ENCODE assay signal across 8 mouse cellular contexts in the genomic region with DNA sequence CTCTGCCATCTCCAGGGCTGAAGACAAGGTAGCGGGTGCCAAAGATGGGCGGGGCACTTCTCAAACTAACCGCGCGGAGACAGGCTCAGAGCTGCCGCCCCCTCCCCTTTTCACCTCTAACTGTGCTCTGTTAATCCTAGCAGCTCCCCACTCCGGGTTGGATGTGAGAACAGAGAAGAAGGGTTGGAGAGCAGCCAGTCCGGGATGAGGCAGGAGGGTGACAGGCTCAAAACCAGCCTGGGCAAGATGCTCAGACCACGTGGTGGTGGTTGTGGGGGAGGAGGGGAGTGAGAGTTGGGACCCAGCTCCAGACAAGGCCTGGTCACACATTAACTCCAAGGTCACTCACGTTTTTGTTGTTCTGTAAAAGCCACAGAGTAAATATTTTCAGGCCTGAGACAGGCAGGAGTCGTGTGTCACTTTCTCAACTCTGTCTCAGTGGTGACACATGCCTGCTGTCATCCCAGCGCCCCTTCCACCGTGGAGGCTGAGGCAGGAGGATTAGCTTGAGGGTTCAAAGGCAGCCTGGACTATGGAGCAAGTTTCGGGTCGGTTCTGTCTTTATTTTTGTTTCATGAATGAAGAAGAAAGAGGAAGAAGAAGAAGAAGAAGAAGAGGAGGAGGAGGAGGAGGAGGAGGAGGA. TPM values are rescaled to one million over a fixed set of nuclear protein-coding genes. Genes with fewer than 3 reads are reported as not detected.
DNase-seq lines count a peak whose midpoint lies in the region; ATAC-seq and TF ChIP-seq lines count a peak whose summit lies in the region.

No protein-coding gene starts in this region.

- no peaks in the 10 kb centered on the region for H3K9me3 ChIP-seq in liver, embryonic 13.5 days (replicated peaks)

- WGBS in spleen, adult 2 months: 21% methylated on average over 15 of the region's 15 CpGs
- WGBS in liver, embryonic 13.5 days (ENCODE audit: insufficient replicate concordance): 14% methylated on average over 15 of the region's 15 CpGs

- no peak overlapping the region for H3K9ac ChIP-seq in liver, embryonic 13.5 days

- H3K36me3 ChIP-seq in spleen, adult 2 months (ENCODE audit: control insufficient read depth, insufficient read depth, low read length): no peaks in the 10 kb centered on the region
- H3K36me3 ChIP-seq in liver, embryonic 13.5 days: no peaks in the 10 kb centered on the region

- H3K4me3 ChIP-seq in spleen, adult 2 months (ENCODE audit: extremely low read depth, insufficient read depth, insufficient read length): peak overlapping the region; percentile 70; the same call in 1 of the 2 replicates
- H3K4me3 ChIP-seq in bone marrow macrophage, adult 2 months (ENCODE audit: insufficient read depth, low read length): peak overlapping the region; percentile 79
- H3K4me3 ChIP-seq in liver, embryonic 13.5 days (replicated peaks): peak overlapping the region; percentile 76

- ATAC-seq in liver, embryonic 13.5 days (ENCODE audit: low read depth): no peak
- no peak for ATAC-seq in granulocyte monocyte progenitor cell, adult 5-6 weeks (replicated peaks; ENCODE audit: poor library complexity, severe bottlenecking)

- intact Hi-C loops in gastrocnemius, postnatal 14 days (cut with DNase I; ENCODE audit: low total_unique reads): no loop called here

- peaks cover 5% of the 10 kb centered on the region for H3K27me3 ChIP-seq in spleen, adult 2 months (ENCODE audit: control insufficient read depth, insufficient read depth, low read length)
- peaks cover 63% of the 10 kb centered on the region for H3K27me3 ChIP-seq in liver, embryonic 13.5 days

- peak in 1 of 2 experiments; percentile 12 for DNase-seq in spleen, adult 2 months (ENCODE audit: low read depth in 1 of 2, low spot score in 2 of 2)
- no peak for DNase-seq in spleen, adult 18-20 months
- peak; percentile 37 for DNase-seq in gastrocnemius, postnatal 14 days
- peak; percentile 93 for DNase-seq in kidney, adult 11 months
- no peak for DNase-seq in liver, embryonic 13.5 days
- peak; percentile 50 for DNase-seq in right cerebral cortex, postnatal 4 days

- no peak for TF ChIP-seq CTCF in spleen, adult 2 months (IDR thresholded peaks at IDR 0.05; ENCODE audit: extremely low read depth, insufficient read depth, insufficient read length, insufficient replicate concordance)
- no peak for TF ChIP-seq CTCF in bone marrow macrophage, adult 2 months (IDR thresholded peaks at IDR 0.05; ENCODE audit: low read depth, low read length)

- peaks cover 31% of the 10 kb centered on the region for H3K4me1 ChIP-seq in spleen, adult 2 months (ENCODE audit: control insufficient read depth, insufficient read depth, insufficient read length)
- peaks cover 36% of the 10 kb centered on the region for H3K4me1 ChIP-seq in bone marrow macrophage, adult 2 months (ENCODE audit: control insufficient read depth, insufficient read depth, low read length)
- peaks cover 61% of the 10 kb centered on the region for H3K4me1 ChIP-seq in liver, embryonic 13.5 days (replicated peaks)

- peak overlapping the region; percentile 48; the same call in 1 of the 2 replicates for H3K27ac ChIP-seq in spleen, adult 2 months (ENCODE audit: insufficient read depth, low read length)
- H3K27ac ChIP-seq in bone marrow macrophage, adult 2 months (ENCODE audit: insufficient read depth, low read depth, low read length): peak overlapping the region; percentile 46
- no peak overlapping the region for H3K27ac ChIP-seq in liver, embryonic 13.5 days

- peak overlapping the region; percentile 97 for H3K4me2 ChIP-seq in liver, embryonic 13.5 days

- TF ChIP-seq POLR2A in spleen, adult 2 months (IDR thresholded peaks at IDR 0.05; ENCODE audit: low read depth, low read length): no peak
- TF ChIP-seq POLR2A in bone marrow macrophage, adult 2 months (IDR thresholded peaks at IDR 0.05; ENCODE audit: borderline replicate concordance, low read depth, low read length): no peak

RNA-seq across cellular contexts. Expression of gene Nfic, which starts 23.8 kb away (rescaled TPM):
- polyA plus RNA-seq in spleen, adult 2 months (2012; rRNA removed): 26.0 and 32.4 TPM in 2 replicates
- polyA plus RNA-seq in bone marrow macrophage, adult 2 months (2012; ENCODE audit: insufficient read depth, insufficient read length, missing spikeins): 31.8 and 38.6 TPM in 2 replicates
- 100 to 1,000 TPM; 262 to 320 TPM for total RNA-seq in gastrocnemius, postnatal 14 days (2021)
- polyA plus RNA-seq in liver, embryonic 13.5 days (2015; fragmentation: Nextera tagmentation; extraction: Ambion mirVana): 9.8 and 9.9 TPM in 2 replicates
- total RNA-seq in granulocyte monocyte progenitor cell, adult 5-6 weeks (2014; fragmentation: Nextera tagmentation): 39.6 and 41.7 TPM in 2 replicates
- 5.3 and 10.5 TPM in 2 replicates for total RNA-seq in granulocyte monocyte progenitor cell, adult 5-6 weeks (2017)

RNA-seq across cellular contexts. Expression of gene Smim24, which starts 38.8 kb away (rescaled TPM):
- 18.3 and 22.9 TPM in 2 replicates for polyA plus RNA-seq in spleen, adult 2 months (2012; rRNA removed)
- 41.9 and 45.5 TPM in 2 replicates for polyA plus RNA-seq in bone marrow macrophage, adult 2 months (2012; ENCODE audit: insufficient read depth, insufficient read length, missing spikeins)
- under 1 TPM; 0.45 to 0.91 TPM for total RNA-seq in gastrocnemius, postnatal 14 days (2021)
- 1.8 TPM in 2 replicates for polyA plus RNA-seq in liver, embryonic 13.5 days (2015; fragmentation: Nextera tagmentation; extraction: Ambion mirVana)
- 37.5 and 43.6 TPM in 2 replicates for total RNA-seq in granulocyte monocyte progenitor cell, adult 5-6 weeks (2014; fragmentation: Nextera tagmentation)
- 11.5 and 13.3 TPM in 2 replicates for total RNA-seq in granulocyte monocyte progenitor cell, adult 5-6 weeks (2017)

RNA-seq across cellular contexts. Expression of gene Gm48552, which starts 42.8 kb away (rescaled TPM):
- polyA plus RNA-seq in spleen, adult 2 months (2012; rRNA removed): 2.9 and 6.4 TPM in 2 replicates
- not detected in 2 replicates for polyA plus RNA-seq in bone marrow macrophage, adult 2 months (2012; ENCODE audit: insufficient read depth, insufficient read length, missing spikeins)
- under 1 TPM in 1 of 2 experiments, not detected in 1; 0.80 TPM for total RNA-seq in gastrocnemius, postnatal 14 days (2021)
- polyA plus RNA-seq in liver, embryonic 13.5 days (2015; fragmentation: Nextera tagmentation; extraction: Ambion mirVana): 0.93 TPM in 1 of 2 replicates, not detected in the other
- 2.2 TPM in 1 of 2 replicates, not detected in the other for total RNA-seq in granulocyte monocyte progenitor cell, adult 5-6 weeks (2014; fragmentation: Nextera tagmentation)
- total RNA-seq in granulocyte monocyte progenitor cell, adult 5-6 weeks (2017): not detected in 2 replicates

RNA-seq across cellular contexts. Expression of gene Gm48551, which starts 47.4 kb away (rescaled TPM):
- 2.3 and 2.9 TPM in 2 replicates for polyA plus RNA-seq in spleen, adult 2 months (2012; rRNA removed)
- 0.75 and 2.2 TPM in 2 replicates for polyA plus RNA-seq in bone marrow macrophage, adult 2 months (2012; ENCODE audit: insufficient read depth, insufficient read length, missing spikeins)
- under 1 TPM; 0.41 to 0.47 TPM for total RNA-seq in gastrocnemius, postnatal 14 days (2021)
- polyA plus RNA-seq in liver, embryonic 13.5 days (2015; fragmentation: Nextera tagmentation; extraction: Ambion mirVana): 0.86 and 0.89 TPM in 2 replicates
- 4.0 TPM in 1 of 2 replicates, not detected in the other for total RNA-seq in granulocyte monocyte progenitor cell, adult 5-6 weeks (2014; fragmentation: Nextera tagmentation)
- total RNA-seq in granulocyte monocyte progenitor cell, adult 5-6 weeks (2017): 0.30 TPM in 1 of 2 replicates, not detected in the other

RNA-seq across cellular contexts. Expression of gene Dohh, which starts 47.4 kb away (rescaled TPM):
- polyA plus RNA-seq in spleen, adult 2 months (2012; rRNA removed): 47.9 and 71.7 TPM in 2 replicates
- polyA plus RNA-seq in bone marrow macrophage, adult 2 months (2012; ENCODE audit: insufficient read depth, insufficient read length, missing spikeins): 23.1 and 29.5 TPM in 2 replicates
- total RNA-seq in gastrocnemius, postnatal 14 days (2021): 10 to 100 TPM; 38.6 to 39.8 TPM
- polyA plus RNA-seq in liver, embryonic 13.5 days (2015; fragmentation: Nextera tagmentation; extraction: Ambion mirVana): 61.1 and 68.7 TPM in 2 replicates
- total RNA-seq in granulocyte monocyte progenitor cell, adult 5-6 weeks (2014; fragmentation: Nextera tagmentation): 12.2 and 34.9 TPM in 2 replicates
- total RNA-seq in granulocyte monocyte progenitor cell, adult 5-6 weeks (2017): 41.8 and 46.2 TPM in 2 replicates

Comparison
In these comparisons a context has a peak if more than half of its experiments do, and no peak if none do; other contexts are left out.
1. DNase-seq: peak in gastrocnemius, postnatal 14 days (single experiment), kidney, adult 11 months (single experiment) and right cerebral cortex, postnatal 4 days (single experiment); none in spleen, adult 18-20 months (0 of 2) and liver, embryonic 13.5 days (single experiment).
2. Peak in every context shown above with its lines, with median percentiles within 50 percentile points of each other: H3K4me3 ChIP-seq.